Mouse (Mus musculus): Measurements from ENCODE around the gene Fan1. TPM values are rescaled to one million over a fixed set of nuclear protein-coding genes. Genes with fewer than 3 reads are reported as not detected.
A peak's percentile ranks its signal among the peaks of the same experiment; 100 is the strongest.

The Fan1 gene
- total RNA-seq (2021): 7.5 and 9.8 TPM in 2 replicates
- long read RNA-seq, experiment 1, partial matches to known transcripts: 1 of 1 reads
- long read RNA-seq, experiment 1, other reads (novel, unspliced or antisense): 0 of 1 reads
- long read RNA-seq, experiment 2: 0 reads

- peak; percentile 92 for DNase-seq
Measured at GRCm38 (mm10) chr7:64373830-64374562, at the start of gene Fan1. Gene Fan1 (minus strand): TSS chr7:64374095.

- DNase-seq: no peak
Measured at GRCm38 (mm10) chr7:64403989-64404388, 30.1 kb upstream of the Fan1 start.

GRCm38 (mm10) chr7:64402452-64402851, 28.6 kb upstream of the Fan1 start:
- no peak for DNase-seq

GRCm38 (mm10) chr7:64400725-64401124, 26.8 kb upstream of the Fan1 start:
- no peak for DNase-seq

GRCm38 (mm10) chr7:64392819-64393151, 18.9 kb upstream of the Fan1 start:
- DNase-seq: no peak

GRCm38 (mm10) chr7:64392122-64392818, 18.4 kb upstream of the Fan1 start, which contains the start of the genes Mphosph10 and Mcee:
Gene Mphosph10 (minus strand): TSS chr7:64392268.
Gene Mcee (plus strand): TSS chr7:64392607.
- peak; percentile 100 for DNase-seq

- DNase-seq: no peak
Measured at GRCm38 (mm10) chr7:64391479-64391878, 17.6 kb upstream of the Fan1 start.

- no peak for DNase-seq
Measured at GRCm38 (mm10) chr7:64373147-64373829, 607 bp downstream of the Fan1 start.

- DNase-seq: no peak
Measured at GRCm38 (mm10) chr7:64371940-64372878, 1.7 kb downstream of the Fan1 start.

- peak; percentile 43 for DNase-seq
Measured at GRCm38 (mm10) chr7:64369841-64370240, 4.1 kb downstream of the Fan1 start.

GRCm38 (mm10) chr7:64365863-64366262, 8.0 kb downstream of the Fan1 start:
- DNase-seq: no peak

GRCm38 (mm10) chr7:64360586-64360945, 13.3 kb downstream of the Fan1 start:
- DNase-seq: no peak

GRCm38 (mm10) chr7:64359943-64360585, 13.8 kb downstream of the Fan1 start:
- no peak for DNase-seq

GRCm38 (mm10) chr7:64358666-64359065, 15.2 kb downstream of the Fan1 start:
- no peak for DNase-seq

GRCm38 (mm10) chr7:64357405-64357804, 16.5 kb downstream of the Fan1 start:
- peak; percentile 88 for DNase-seq

GRCm38 (mm10) chr7:64356661-64357060, 17.2 kb downstream of the Fan1 start:
- DNase-seq: no peak

- DNase-seq: no peak
Measured at GRCm38 (mm10) chr7:64354206-64354605, 19.7 kb downstream of the Fan1 start.

GRCm38 (mm10) chr7:64351087-64351486, 22.8 kb downstream of the Fan1 start:
- no peak for DNase-seq

- no peak for DNase-seq
Measured at GRCm38 (mm10) chr7:64349147-64349861, 24.6 kb downstream of the Fan1 start.

GRCm38 (mm10) chr7:64347813-64348212, 26.1 kb downstream of the Fan1 start:
- DNase-seq: no peak

- no peak for DNase-seq
Measured at GRCm38 (mm10) chr7:64332686-64333085, 41.2 kb downstream of the Fan1 start.
